Mouse (Mus musculus) lung, embryonic 16.5 days (tissue): ENCODE results near the gene Usp16. TPM values are rescaled to one million over a fixed set of nuclear protein-coding genes. Genes with fewer than 3 reads are reported as not detected.
"Not testable (repeated sequence)": the region's sequence is repeated elsewhere in the genome, so short reads cannot be mapped to it uniquely, and the experiment has no call there.

Source experiments
- ATAC-seq: fragments of 200-750 bp; cut with Nextera tagmentation; 2 replicates; pipeline ENCODE4 v1.8.0; 2017; ENCODE audit warnings: low read depth, mild to moderate bottlenecking, moderate library complexity
- H3K27ac ChIP-seq: fragments of 300-500 bp; sonication (generic); 2 replicates; pipeline ENCODE4 v1.5.1; 2014; ENCODE audit warnings: mild to moderate bottlenecking, control low read depth, low read length
- H3K27me3 ChIP-seq: fragments of 300-500 bp; sonication (generic); 2 replicates; pipeline ENCODE4 v1.6.1; 2014; ENCODE audit warnings: low read depth, low read length, mixed read lengths; ENCODE audit not compliant: control insufficient read depth, insufficient read depth
- H3K36me3 ChIP-seq: fragments of 300-500 bp; sonication (generic); 2 replicates; pipeline ENCODE4 v1.6.1; 2014; ENCODE audit warnings: low read length; ENCODE audit not compliant: control insufficient read depth, insufficient read depth
- H3K4me1 ChIP-seq: fragments of 300-500 bp; sonication (generic); replicated peaks from 2 replicates; pipeline ENCODE4 v1.6.1; 2014; ENCODE audit warnings: low read length, mixed read lengths; ENCODE audit not compliant: control insufficient read depth, insufficient read depth
- H3K4me2 ChIP-seq: fragments of 300-500 bp; sonication (generic); 2 replicates; pipeline ENCODE4 v1.6.1; 2014; ENCODE audit warnings: low read depth, low read length, control low read depth
- H3K4me3 ChIP-seq: fragments of 300-500 bp; sonication (generic); 2 replicates; pipeline ENCODE4 v1.5.1; 2014; ENCODE audit warnings: mild to moderate bottlenecking, low read length, control low read depth
- H3K9ac ChIP-seq: fragments of 300-500 bp; sonication (generic); 2 replicates; pipeline ENCODE4 v1.6.1; 2014; ENCODE audit warnings: low read length, control low read depth
- H3K9me3 ChIP-seq: fragments of 300-500 bp; sonication (generic); 2 replicates; pipeline ENCODE4 v1.6.1; 2016; ENCODE audit warnings: low read length; ENCODE audit not compliant: control insufficient read depth
- WGBS: fragments of 180-500 bp; shearing (Covaris S2); extraction: QIAGEN DNeasy Blood & Tissue Kit; methylation state at CpG from one replicate; pipeline ENCODE4 v1.1.7; 2014; 5-methylcytosine and 5-hydroxymethylcytosine counted together
- polyA plus RNA-seq: library from polyadenylated mRNA; unstranded; fragments of >200 nt; fragmentation: Nextera tagmentation; extraction: Ambion mirVana; gene quantifications from 2 replicates; pipeline ENCODE4 v1.2.1, GENCODE M21; 2015

Usp16 gene
- polyA plus RNA-seq, 1 experiment from 2014 or later: 39.5 TPM

DNA sequence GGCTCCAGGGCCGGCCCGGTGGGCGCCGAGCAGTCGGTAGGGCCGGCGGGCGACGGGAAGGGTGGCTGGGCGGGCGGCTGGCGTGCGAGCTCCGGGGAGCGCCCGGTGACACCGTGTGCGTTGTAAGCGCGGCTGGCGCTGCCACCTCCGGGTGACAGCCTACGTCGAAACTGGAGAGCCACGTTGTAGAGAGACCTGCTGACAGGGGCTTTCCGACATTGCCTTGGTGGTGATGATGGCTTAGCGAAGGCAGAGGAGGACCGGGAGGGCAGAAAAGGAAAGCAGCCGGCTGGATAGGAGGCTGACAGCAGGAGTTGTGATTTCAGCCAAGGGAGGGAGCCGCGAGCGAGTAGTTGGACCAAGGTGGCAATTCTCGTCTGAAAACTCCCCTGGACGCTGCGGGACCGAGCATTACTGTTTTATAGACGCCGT, 693 bp downstream of the Usp16 start:
- peak; percentile 72 for ATAC-seq
- H3K36me3 ChIP-seq: peaks cover 2% of the 10 kb centered on the region; the same call in 1 of the 2 replicates
- peak overlapping the region; percentile 93 for H3K4me2 ChIP-seq
- peaks cover 13% of the 10 kb centered on the region for H3K4me1 ChIP-seq
- peak overlapping the region; percentile 92 for H3K9ac ChIP-seq
- H3K27ac ChIP-seq: peak overlapping the region; percentile 75
- no peaks in the 10 kb centered on the region for H3K27me3 ChIP-seq
- no peaks in the 10 kb centered on the region; the same call in 1 of the 2 replicates for H3K9me3 ChIP-seq
- under 1% methylated on average over 38 of the region's 38 CpGs for WGBS
- H3K4me3 ChIP-seq: peak overlapping the region; percentile 98

DNA sequence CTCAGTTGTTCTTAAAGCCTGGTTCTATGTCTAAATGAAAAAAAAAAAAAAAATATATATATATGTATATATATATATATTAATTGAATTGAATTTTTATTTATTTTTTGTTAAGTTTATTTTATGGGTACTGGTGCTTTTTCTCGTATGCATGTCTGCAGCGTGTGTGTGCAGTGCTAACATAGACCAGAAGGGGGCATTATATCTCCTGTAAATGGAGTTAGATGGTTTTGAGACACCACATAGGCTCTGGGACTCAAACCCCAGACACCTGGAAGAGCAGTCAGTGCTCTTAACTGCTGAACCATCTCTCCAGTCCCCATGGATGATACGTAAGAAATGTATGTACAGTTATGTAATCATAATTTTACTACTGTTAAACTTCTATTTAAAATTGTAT, 4.2 kb downstream of the Usp16 start:
- H3K4me2 ChIP-seq: no peak overlapping the region
- no peaks in the 10 kb centered on the region; the same call in 1 of the 2 replicates for H3K9me3 ChIP-seq
- no peak for ATAC-seq
- no peak overlapping the region for H3K27ac ChIP-seq
- no peaks in the 10 kb centered on the region for H3K27me3 ChIP-seq
- no peak overlapping the region for H3K4me3 ChIP-seq
- H3K4me1 ChIP-seq: peaks cover 13% of the 10 kb centered on the region
- no peak overlapping the region for H3K9ac ChIP-seq
- peaks cover 11% of the 10 kb centered on the region for H3K36me3 ChIP-seq
- 97% methylated on average over 3 of the region's 3 CpGs for WGBS

DNA sequence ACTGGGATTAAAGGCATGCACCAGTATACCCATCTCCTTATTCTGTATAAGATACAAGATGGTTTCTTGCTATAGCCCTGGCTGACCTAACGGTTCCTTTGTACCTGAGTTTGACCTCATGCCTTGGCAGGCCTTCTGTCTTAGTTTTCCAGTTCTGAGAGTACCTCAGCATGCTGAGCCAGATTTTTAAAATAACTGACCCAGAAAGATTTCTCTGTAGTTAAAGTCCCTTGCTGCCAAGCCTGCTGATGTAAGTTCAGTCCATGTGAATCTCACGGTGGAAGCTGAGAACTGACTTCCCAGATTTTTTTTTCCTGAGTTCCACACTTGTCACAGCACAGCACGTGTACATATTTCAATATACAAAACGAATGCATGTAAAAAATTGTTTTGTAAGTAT, 16.1 kb downstream of the Usp16 start:
- H3K4me2 ChIP-seq: no peak overlapping the region
- H3K9me3 ChIP-seq: no peaks in the 10 kb centered on the region
- H3K4me1 ChIP-seq: no peaks in the 10 kb centered on the region
- H3K4me3 ChIP-seq: no peak overlapping the region
- WGBS: 88% methylated on average over 4 of the region's 4 CpGs
- peaks cover 30% of the 10 kb centered on the region for H3K36me3 ChIP-seq
- no peak overlapping the region for H3K27ac ChIP-seq
- ATAC-seq: no peak
- H3K27me3 ChIP-seq: no peaks in the 10 kb centered on the region
- no peak overlapping the region for H3K9ac ChIP-seq

DNA sequence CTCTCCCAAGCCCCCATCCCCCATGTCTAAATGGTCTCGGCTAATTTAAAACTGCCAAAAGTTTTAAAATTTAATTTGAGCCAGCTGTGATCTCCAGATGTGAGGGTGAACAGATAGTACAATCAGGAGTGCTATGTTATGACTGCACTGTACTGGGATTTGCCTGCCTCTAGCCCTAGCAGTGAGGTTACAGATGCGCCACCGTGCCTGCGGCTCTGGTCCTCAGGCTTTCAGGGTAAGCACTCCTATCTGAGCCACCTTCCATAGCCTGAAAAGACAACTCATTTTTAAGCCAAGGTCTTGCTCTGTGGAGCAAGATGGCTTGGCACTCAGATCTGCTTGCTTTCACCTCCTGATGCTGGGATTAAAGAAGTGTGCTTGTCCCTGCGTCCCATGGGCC, 29.9 kb downstream of the Usp16 start:
- Histone ChIP-seq H3K27me3 (no peaks in the 10 kb centered on the region), H3K27ac (no peak overlapping the region), H3K4me2 (no peak overlapping the region), H3K9me3 (no peaks in the 10 kb centered on the region), H3K36me3 (peaks cover 63% of the 10 kb centered on the region), H3K4me3 (no peak overlapping the region), H3K4me1 (no peaks in the 10 kb centered on the region), H3K9ac (no peak overlapping the region)
- 91% methylated on average over 5 of the region's 5 CpGs for WGBS
- ATAC-seq: no peak

DNA sequence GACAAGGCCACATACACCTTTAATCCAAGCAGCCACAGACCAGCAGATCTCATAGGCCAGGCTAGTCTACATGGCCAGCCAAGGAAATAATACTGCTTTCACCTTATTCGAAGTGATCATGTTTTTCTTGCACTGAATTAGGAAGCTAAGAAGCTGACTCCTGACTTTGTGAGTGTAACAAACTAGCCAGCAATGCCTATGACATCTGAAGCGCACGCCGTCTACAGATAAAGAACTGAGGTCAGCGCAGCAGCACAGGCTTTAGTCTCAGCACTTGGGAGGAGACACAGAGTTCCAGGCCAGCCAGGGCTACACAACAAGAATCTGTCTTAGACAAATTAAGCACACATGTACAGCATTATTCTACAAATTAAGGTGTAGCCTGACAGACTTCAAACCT, 32.2 kb downstream of the Usp16 start:
- Histone ChIP-seq H3K4me1 (no peaks in the 10 kb centered on the region), H3K4me2 (no peak overlapping the region), H3K27me3 (no peaks in the 10 kb centered on the region), H3K27ac (no peak overlapping the region), H3K9me3 (no peaks in the 10 kb centered on the region), H3K9ac (no peak overlapping the region), H3K4me3 (no peak overlapping the region), H3K36me3 (peaks cover 75% of the 10 kb centered on the region)
- 95% methylated on average over 5 of the region's 5 CpGs for WGBS
- ATAC-seq: no peak

DNA sequence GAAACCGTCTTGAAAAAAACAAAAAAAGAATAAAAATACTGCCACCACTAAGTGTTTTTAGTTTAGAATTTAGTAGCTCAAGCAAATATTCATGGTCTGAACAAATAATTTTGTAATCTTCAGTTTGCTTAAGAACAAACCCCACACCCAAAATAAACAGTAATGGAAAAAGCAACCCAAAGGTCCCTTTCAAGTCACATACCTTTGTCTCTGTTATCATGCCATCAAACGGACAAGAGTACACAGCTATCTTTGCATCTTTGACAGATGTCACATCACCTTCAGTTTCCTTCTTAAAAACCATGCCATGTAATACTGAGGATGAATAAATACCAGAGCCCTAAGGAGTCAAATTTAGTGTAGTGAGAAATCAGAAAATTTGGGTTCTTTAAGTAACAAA, 34.1 kb downstream of the Usp16 start:
- no peak overlapping the region for H3K9ac ChIP-seq
- H3K27ac ChIP-seq: no peak overlapping the region
- ATAC-seq: no peak
- H3K27me3 ChIP-seq: no peaks in the 10 kb centered on the region
- H3K36me3 ChIP-seq: peaks cover 73% of the 10 kb centered on the region
- no peak overlapping the region for H3K4me3 ChIP-seq
- H3K4me2 ChIP-seq: no peak overlapping the region
- no peaks in the 10 kb centered on the region for H3K9me3 ChIP-seq
- WGBS: 70% methylated on average over 2 of the region's 2 CpGs
- H3K4me1 ChIP-seq: no peaks in the 10 kb centered on the region

DNA sequence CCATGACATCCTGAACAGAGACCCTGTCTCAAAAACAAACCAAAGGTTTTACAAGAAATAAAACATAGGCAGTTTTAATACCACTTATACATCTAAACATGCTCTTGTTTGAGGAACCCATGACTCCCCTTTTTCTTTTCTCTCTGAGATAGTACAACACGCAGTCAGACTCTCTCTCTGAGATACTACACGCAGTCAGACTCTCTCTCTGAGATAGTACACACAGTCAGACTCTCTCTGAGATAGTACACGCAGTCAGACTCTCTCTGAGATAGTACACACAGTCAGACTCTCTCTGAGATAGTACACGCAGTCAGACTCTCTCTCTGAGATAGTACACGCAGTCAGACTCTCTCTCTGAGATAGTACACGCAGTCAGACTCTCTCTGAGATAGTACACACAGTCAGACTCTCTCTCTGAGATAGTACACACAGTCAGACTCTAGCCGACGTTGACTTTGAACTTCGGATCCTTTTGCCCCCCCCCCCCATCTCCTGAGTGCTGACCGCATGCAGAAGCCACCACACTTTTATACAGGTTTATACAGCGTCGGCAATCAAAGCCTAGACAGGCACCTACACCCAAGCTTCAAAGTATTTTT, 37.8 kb downstream of the Usp16 start:
- H3K9me3 ChIP-seq, H3K27ac ChIP-seq, ATAC-seq, H3K4me2 ChIP-seq, H3K4me3 ChIP-seq, H3K27me3 ChIP-seq, H3K9ac ChIP-seq: not testable (repeated sequence)
- Histone ChIP-seq H3K36me3 (peaks cover 45% of the 10 kb centered on the region), H3K4me1 (peaks cover 14% of the 10 kb centered on the region)
- 93% methylated on average over 12 of the region's 12 CpGs for WGBS

DNA sequence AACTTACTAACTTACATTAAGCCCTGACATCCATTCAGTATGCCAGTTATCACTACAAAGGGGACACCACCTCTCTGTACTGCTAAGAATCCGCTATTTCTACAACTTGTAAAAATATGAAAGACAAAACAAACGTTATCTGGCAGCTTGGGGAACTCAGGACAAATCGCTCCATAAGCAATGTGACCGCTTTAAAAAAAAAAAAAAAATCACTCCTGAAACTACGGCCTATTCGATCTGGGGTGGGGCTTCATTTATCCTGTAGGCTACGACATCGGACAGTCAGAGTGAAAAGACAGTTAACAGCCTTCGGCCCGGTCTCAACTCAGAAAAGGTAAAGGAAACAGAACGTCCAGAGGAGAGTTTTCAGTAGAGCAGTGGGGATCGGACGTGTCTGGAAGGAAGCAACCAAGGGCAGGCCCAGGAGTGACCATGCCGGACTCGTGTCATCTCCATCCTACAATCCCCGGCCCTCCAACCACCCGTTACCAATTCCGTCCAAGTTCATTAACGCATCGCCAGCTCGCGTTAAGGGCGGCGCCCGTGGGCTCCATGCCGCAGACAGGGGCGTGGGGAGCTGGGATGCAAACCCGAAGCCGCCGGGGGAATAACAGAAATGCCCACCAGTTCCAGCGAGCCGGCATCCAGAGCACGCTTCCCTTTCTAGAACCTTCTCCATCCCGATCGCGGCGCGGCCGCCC, 40.6 kb downstream of the Usp16 start:
- peak overlapping the region; percentile 97 for H3K9ac ChIP-seq
- peaks cover 25% of the 10 kb centered on the region for H3K36me3 ChIP-seq
- H3K4me1 ChIP-seq: peaks cover 14% of the 10 kb centered on the region
- 0% methylated on average over 39 of the region's 39 CpGs for WGBS
- no peaks in the 10 kb centered on the region for H3K9me3 ChIP-seq
- H3K4me3 ChIP-seq: peak overlapping the region; percentile 96
- peak overlapping the region; percentile 88 for H3K4me2 ChIP-seq
- H3K27me3 ChIP-seq: no peaks in the 10 kb centered on the region
- H3K27ac ChIP-seq: peak overlapping the region; percentile 89
- peak; percentile 49 for ATAC-seq

DNA sequence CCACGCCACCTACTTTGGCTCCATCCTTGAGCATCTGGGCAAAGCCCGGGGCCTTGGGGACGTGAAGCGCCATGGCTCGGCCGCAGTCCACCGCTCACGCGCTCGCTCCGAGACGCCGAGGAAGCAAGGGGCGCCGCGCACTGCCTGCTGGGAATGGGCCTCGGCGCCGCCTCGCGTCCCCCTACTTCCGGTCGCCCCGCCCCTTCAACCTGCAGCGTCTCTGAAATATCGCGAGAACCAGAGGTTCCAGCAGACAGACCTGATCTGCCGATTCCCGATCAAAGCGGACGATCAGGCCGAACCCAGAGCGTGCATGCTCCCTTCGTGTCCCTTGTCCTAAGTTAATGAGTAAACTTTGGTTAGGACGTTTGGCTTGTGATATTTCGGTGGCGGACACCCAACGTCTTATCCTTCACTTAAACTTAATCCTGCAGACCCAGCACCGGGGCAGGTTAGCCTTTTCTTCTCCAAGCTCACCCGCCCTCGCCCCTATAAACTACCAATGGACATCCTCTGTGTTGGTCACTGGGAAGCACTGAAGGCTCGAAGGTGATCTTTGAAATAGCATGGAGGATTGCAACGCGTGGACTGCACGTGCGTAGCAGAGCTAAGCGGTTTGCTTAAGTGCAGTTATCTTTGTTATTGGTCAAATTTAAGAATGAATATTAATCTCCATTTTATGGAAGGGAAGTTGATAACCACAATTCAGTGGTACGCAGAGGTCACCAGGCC, 41.4 kb downstream of the Usp16 start, which contains the start of gene Cct8:
Gene Cct8, minus strand, starts transcription at position 158 of the 732 bp plus-strand sequence.
- H3K27ac ChIP-seq: peak within 1 kb of the TSS; percentile 89
- H3K9ac ChIP-seq: peak within 1 kb of the TSS; percentile 97
- no peaks in the 10 kb centered on the region for H3K27me3 ChIP-seq
- H3K36me3 ChIP-seq: peaks cover 19% of the 10 kb centered on the region
- peak within 1 kb of the TSS; percentile 88 for H3K4me2 ChIP-seq
- peaks cover 14% of the 10 kb centered on the region for H3K4me1 ChIP-seq
- under 1% methylated on average over 48 of the region's 48 CpGs for WGBS
- H3K4me3 ChIP-seq: peak within 1 kb of the TSS; percentile 96
- H3K9me3 ChIP-seq: no peaks in the 10 kb centered on the region
- ATAC-seq: peak; percentile 96
